Mouse (Mus musculus) bone marrow macrophage, adult 2 months (primary cell): Measurements from ENCODE around the gene Hoxb9. TPM values are rescaled to one million over a fixed set of nuclear protein-coding genes. Genes with fewer than 3 reads are reported as not detected.

Experiments
- H3K27ac ChIP-seq: 2 replicates; pipeline ENCODE4 v1.5.1; 2012; ENCODE audit warnings: low read depth, low read length; ENCODE audit not compliant: insufficient read depth
- H3K4me1 ChIP-seq: 2 replicates; pipeline ENCODE4 v1.6.1; 2012; ENCODE audit warnings: low read length; ENCODE audit not compliant: control insufficient read depth, insufficient read depth
- H3K4me3 ChIP-seq: 2 replicates; pipeline ENCODE4 v1.5.1; 2012; ENCODE audit warnings: mild to moderate bottlenecking, low read length, moderate library complexity; ENCODE audit not compliant: insufficient read depth
- CTCF ChIP-seq: IDR thresholded peaks from 2 replicates; pipeline ENCODE4 v1.5.1; 2012; ENCODE audit warnings: low read depth, mild to moderate bottlenecking, low read length, moderate library complexity
- POLR2A ChIP-seq: IDR thresholded peaks from 2 replicates; pipeline ENCODE4 v1.6.1; 2012; ENCODE audit warnings: mild to moderate bottlenecking, low read depth, low read length, borderline replicate concordance
- polyA plus RNA-seq: library from polyadenylated mRNA; stranded (reverse); fragments of >200 nt; gene quantifications from 2 replicates; pipeline ENCODE4 v1.2.4, GENCODE M21; 2012; ENCODE audit not compliant: missing spikeins, insufficient read depth, insufficient read length

Hoxb9 gene
- polyA plus RNA-seq, 1 experiment = not detected

DNA sequence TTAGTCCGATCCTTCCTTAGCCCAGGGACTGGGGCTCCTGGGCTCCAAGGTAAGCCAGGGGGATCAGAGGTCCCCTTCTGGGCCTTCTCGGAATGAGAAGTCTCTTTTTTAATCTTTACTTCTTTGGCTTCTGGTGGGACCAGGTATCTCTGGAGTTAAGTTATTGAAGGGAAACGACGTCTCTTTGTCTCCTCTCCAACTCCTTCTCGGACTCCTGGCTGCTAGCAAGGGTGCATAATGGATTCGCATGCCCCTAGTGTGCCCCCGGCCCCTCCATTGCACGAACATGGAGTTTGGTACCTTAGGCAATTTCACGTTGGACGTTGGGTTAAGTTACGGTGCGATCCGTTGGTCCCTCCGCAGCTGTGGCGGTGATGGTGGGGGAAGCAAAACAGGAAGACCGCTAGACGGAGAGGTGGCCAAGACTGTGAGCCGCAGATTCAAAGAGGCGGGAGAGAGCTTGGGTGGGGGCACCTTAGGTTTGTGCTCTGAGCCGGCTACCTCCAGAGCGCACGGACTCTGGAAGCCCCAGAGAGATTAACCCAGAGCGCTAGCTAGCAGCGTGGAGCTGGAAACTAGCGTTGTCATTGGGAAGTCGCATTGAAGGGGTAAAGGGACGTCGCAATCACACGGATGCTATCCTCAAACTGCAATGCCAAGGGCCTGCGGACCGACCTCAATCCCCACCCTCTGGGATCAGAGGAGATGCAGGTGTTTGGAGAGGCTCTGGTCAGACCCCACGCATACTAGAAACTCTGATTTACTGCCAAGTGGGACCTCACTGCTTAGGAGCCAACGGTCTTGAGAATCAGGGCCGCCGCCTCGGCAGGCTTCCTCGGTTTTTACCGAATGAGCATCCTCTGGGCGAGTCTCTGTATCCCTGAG lies 15.9 kb upstream of the Hoxb9 start:
- no peak overlapping the region for H3K27ac ChIP-seq
- H3K4me3 ChIP-seq = no peak overlapping the region
- TF ChIP-seq CTCF (no peak), POLR2A (no peak)

DNA sequence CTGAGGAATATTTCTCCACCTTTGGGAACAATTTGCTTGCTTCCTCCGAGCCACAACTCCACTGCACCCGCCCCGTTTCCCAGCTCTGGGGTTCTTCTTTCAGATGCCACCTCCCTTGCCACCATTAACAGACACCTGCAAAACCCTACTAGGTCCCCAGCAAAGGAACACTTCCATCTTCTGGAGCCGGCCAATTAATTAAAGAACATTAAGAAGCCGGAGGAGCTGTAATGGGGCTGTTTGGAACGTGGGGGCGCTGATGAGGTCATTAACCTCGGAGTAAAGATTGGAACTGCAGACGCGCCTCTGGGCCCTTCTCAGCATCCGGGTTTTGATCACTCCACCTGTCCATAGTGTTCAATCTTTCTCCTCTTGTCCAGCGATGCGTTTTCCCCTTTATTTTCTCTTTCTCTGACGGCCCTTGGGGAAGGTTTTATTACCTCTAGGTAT lies 15.2 kb upstream of the Hoxb9 start:
- TF ChIP-seq POLR2A (no peak), CTCF (no peak)
- no peak overlapping the region for H3K27ac ChIP-seq
- H3K4me3 ChIP-seq = no peak overlapping the region
- no peaks in the 10 kb centered on the region for H3K4me1 ChIP-seq

More for the DNA sequence above, 15.9 kb upstream of the Hoxb9 start:
- no peaks in the 10 kb centered on the region for H3K4me1 ChIP-seq

DNA sequence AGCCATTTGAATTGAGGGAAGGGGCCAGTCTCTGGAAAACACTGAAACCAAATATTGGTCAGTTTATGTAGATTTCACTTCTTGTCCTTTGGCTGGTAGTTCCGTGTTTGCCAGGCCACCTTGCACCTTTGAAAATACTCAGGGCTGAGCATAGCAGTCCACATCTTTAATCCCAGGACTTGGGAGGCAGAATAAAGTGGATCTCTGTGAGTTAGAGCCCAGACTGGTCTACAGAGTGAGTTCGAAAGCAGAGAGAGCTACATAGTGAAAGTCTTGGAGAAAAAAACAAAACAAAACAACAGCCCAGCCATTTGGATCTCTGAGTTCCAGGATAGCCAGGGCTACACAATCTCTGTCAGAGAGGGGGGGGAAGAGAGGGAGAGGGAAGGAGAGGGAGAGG lies 14.1 kb upstream of the Hoxb9 start:
- Histone ChIP-seq H3K4me3 (no peak overlapping the region), H3K4me1 (no peaks in the 10 kb centered on the region), H3K27ac (no peak overlapping the region)
- no peak for TF ChIP-seq CTCF
- TF ChIP-seq POLR2A = no peak

DNA sequence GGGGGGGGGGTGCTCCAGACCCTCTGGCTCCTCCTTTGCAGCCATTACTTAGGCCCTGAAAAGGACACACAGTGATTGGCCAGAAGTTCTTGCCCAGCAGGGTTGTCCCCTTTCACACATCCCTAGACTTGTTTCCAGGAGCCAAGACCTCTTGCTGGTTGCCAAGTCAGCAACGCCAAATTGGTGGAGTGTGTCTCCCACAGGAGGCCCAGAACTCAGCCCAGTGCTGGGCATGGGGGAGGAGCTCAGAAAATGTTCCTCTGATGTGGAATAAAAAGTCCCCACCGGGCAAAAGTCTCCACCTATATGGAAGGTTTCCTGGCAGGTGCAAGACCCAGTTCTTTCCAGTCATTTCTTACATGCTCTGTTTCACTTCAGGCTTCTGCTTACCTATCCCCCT lies 12.2 kb upstream of the Hoxb9 start:
- Histone ChIP-seq H3K4me1 (no peaks in the 10 kb centered on the region), H3K27ac (no peak overlapping the region)
- no peak for TF ChIP-seq CTCF
- no peak for TF ChIP-seq POLR2A

DNA sequence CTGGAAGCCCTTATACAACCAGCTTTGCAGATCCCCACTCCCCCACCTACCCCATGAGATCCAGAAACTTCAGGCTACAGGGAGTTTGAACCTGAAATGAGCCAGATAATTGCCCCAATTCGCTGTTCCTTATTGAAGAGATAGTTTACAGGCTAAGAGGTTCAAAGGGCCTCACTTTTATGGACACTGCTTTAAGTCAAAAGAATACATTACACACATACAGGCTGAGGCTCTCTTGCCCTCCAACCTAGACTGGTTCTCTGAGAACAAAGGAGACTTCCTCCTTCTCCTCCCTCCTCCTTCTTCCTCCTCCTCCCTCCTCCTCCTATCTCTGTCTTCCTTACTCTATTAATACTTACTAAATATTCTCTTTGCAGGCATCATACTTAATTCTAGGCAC lies 11.7 kb upstream of the Hoxb9 start:
- H3K4me3 ChIP-seq = no peak overlapping the region
- TF ChIP-seq CTCF (no peak), POLR2A (no peak)
- no peak overlapping the region for H3K27ac ChIP-seq
- H3K4me1 ChIP-seq = no peaks in the 10 kb centered on the region

More for the DNA sequence above, 12.2 kb upstream of the Hoxb9 start:
- no peak overlapping the region for H3K4me3 ChIP-seq

DNA sequence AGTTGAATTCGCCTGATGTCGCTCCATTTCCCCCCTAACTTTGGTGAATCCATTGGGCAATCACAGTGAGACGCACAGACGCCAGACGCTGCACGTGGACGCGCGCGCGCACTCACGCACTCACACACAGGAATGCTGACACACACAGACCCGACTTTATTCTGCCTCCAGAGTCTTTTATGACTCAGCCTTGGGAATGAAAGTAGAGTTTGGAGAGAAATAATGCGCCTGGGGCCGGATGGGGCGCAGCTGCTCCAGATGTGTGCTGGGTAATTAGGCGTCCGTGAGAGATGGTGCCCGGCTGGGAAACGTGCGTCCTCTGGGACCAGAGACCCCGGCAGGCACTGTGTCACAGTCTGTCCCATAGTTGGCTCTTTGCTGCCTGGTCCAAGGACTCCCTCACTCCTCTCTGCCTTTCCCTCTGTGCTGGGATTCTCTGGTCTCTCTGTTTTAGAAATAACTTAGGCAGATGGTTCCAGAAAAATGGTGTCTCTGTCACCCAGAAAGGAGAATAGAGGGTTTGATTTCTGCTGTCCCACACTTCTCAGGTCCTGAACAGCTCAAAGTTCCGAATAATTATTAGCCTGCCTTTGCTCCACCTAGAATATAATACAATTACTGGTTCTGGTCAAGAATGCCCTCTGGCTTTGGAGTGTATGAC lies 10.8 kb upstream of the Hoxb9 start:
- Histone ChIP-seq H3K4me3 (no peak overlapping the region), H3K4me1 (no peaks in the 10 kb centered on the region)
- no peak for TF ChIP-seq CTCF

DNA sequence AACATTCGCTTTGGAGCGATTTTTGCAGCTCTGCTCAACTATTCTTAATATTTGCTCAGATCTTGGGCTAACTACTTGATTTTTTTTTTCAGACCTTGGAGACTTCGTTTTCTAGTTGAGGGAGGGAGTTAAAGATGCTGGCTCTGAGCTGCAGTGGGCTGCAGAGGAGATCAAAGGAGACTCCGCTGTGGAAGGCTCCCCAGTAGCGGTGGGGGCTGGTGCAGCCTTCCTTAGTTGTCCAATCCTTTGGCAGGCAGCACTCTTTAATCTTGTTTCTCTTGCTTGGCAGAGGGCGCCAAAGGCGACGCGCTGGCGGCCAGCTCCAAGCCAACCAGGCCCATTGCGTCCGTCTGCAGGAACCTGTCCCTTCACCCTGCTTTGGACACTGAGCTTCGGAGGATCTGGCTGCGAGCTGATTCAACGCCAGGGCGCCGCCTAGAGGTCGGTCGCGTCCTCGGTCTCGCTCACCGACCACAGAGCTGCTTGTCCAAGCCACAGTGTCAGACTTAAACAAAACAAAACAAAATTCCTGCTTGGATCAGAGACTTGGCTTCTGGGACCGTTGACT lies 9.8 kb upstream of the Hoxb9 start:
- no peak overlapping the region for H3K27ac ChIP-seq
- TF ChIP-seq CTCF (peak; percentile 63), POLR2A (no peak)
- no peaks in the 10 kb centered on the region for H3K4me1 ChIP-seq
- no peak overlapping the region for H3K4me3 ChIP-seq

More for the DNA sequence above, 10.8 kb upstream of the Hoxb9 start:
- no peak overlapping the region for H3K27ac ChIP-seq

DNA sequence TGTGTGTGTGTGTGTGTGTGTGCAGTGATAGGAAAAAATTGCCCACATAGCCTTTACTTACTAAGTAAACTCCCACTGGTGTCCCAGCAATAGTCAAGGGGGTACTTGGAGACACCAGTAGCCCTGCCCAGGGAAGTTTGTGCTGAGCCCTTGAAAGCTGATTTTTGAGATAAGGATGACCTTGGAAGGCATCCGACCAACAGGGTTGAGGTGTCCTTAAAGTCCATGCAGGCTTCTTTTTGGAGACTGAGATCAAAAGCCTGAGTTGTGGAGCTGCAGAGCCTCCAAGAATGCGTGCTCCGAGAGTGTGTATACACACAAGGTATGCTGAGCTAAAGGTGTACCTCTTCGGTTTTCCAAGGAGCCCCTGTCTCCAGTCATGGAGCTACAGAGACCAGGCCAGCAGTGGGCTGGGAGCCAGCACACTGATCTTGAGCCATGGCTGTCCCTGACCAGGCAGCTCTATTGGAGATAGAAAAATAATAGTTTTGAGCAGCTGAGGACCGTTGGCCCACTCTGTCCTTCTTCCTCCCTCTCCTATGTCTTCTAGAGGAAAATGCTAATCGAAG lies 8.9 kb upstream of the Hoxb9 start:
- no peak overlapping the region for H3K27ac ChIP-seq
- no peak overlapping the region for H3K4me3 ChIP-seq
- TF ChIP-seq CTCF = no peak
- no peak for TF ChIP-seq POLR2A
- H3K4me1 ChIP-seq = no peaks in the 10 kb centered on the region

DNA sequence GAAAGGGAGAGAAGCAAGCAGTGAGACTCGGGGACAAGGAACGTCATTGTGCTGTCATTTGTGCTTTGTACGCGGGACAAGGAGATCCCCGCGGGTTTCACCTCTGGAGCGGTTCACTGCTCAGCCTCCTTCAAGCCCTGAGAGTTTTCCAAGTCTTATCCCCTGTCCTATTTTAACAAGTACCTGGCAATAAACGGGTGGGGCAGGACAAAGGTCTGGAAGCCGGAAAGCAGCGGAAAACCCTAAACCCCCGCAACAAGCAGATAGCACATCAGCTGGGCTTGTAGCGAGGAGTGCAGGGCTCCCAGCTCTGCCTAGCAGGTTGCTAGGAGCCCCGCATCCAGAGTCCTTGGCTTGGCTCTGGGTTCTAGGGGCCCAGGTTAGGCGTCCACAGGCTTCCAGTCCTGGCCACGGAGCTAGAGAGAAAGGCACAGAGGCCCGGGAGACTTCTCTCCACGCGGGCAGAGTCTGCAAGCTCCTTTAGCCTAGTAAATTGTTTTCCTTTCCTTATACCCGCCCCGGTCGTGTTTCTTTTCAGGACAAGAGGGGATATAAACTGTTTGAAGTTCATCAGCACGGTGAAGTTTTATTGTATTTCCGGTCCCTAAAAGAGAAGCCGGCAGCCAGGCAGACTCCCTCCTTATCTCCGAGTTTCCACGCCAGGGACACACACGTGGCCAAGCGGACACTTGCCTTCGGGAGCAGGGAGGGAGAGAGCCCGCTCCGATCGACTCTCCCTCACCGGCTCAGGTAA lies 7.4 kb upstream of the Hoxb9 start:
- no peaks in the 10 kb centered on the region for H3K4me1 ChIP-seq
- no peak for TF ChIP-seq CTCF
- no peak for TF ChIP-seq POLR2A
- H3K27ac ChIP-seq = no peak overlapping the region
- H3K4me3 ChIP-seq = no peak overlapping the region
